Mouse (Mus musculus) embryonic fibroblast, embryonic 13.5 days (primary cell): ENCODE measurements at regions not wholly inside any gene's neighbourhood (a gene's known extent, or its start where the extent isn't known, plus 50 kb on each side); places are given as distances from the start of the nearest gene placed in this dataset.

Experiments
- H3K27ac ChIP-seq: 2 replicates; pipeline ENCODE4 v1.5.1; 2012; ENCODE audit warnings: low read length, control low read depth, inconsistent platforms; ENCODE audit not compliant: insufficient read depth
- H3K4me1 ChIP-seq: 2 replicates; pipeline ENCODE4 v1.6.1; 2011; ENCODE audit warnings: low read length; ENCODE audit not compliant: control insufficient read depth, insufficient read depth
- H3K4me3 ChIP-seq: 2 replicates; pipeline ENCODE4 v1.5.1; 2011; ENCODE audit warnings: mild to moderate bottlenecking, control low read depth, low read length; ENCODE audit not compliant: insufficient read depth
- CTCF ChIP-seq: IDR thresholded peaks from 2 replicates; pipeline ENCODE4 v1.5.1; 2011; ENCODE audit warnings: mild to moderate bottlenecking, control low read depth, low read length, moderate library complexity, borderline replicate concordance; ENCODE audit not compliant: insufficient read depth
- POLR2A ChIP-seq: IDR thresholded peaks from 2 replicates; pipeline ENCODE4 v1.6.1; 2011; ENCODE audit warnings: low read depth, mild to moderate bottlenecking, control low read depth, low read length, moderate library complexity

- Histone ChIP-seq H3K27ac (no peak overlapping the region), H3K4me1 (peaks cover 7% of the 10 kb centered on the region), H3K4me3 (no peak overlapping the region)
- no peak for TF ChIP-seq POLR2A
- TF ChIP-seq CTCF: no peak
Measured at GRCm38 (mm10) chr2:51847964-51848363, 87.0 kb downstream of the Rbm43 start.

- H3K4me1 ChIP-seq: peaks cover 7% of the 10 kb centered on the region
- TF ChIP-seq POLR2A (no peak), CTCF (no peak)
- H3K4me3 ChIP-seq: no peak overlapping the region
- no peak overlapping the region for H3K27ac ChIP-seq
Measured at GRCm38 (mm10) chr2:51848491-51848890, 86.5 kb downstream of the Rbm43 start.

- Histone ChIP-seq H3K27ac (no peak overlapping the region), H3K4me1 (no peaks in the 10 kb centered on the region), H3K4me3 (no peak overlapping the region)
- TF ChIP-seq POLR2A (no peak), CTCF (no peak)
Measured at GRCm38 (mm10) chr2:51850581-51850980, 84.4 kb downstream of the Rbm43 start.

GRCm38 (mm10) chr2:51851711-51852110, 83.3 kb downstream of the Rbm43 start:
- no peak overlapping the region for H3K27ac ChIP-seq
- no peaks in the 10 kb centered on the region for H3K4me1 ChIP-seq
- H3K4me3 ChIP-seq: no peak overlapping the region
- no peak for TF ChIP-seq POLR2A
- TF ChIP-seq CTCF: no peak

GRCm38 (mm10) chr2:51857226-51857625, 77.7 kb downstream of the Rbm43 start:
- H3K4me3 ChIP-seq: no peak overlapping the region
- TF ChIP-seq CTCF (no peak), POLR2A (no peak)
- peaks cover 2% of the 10 kb centered on the region; the same call in 1 of the 2 replicates for H3K4me1 ChIP-seq
- H3K27ac ChIP-seq: peak overlapping the region; percentile 16; the same call in 1 of the 2 replicates

GRCm38 (mm10) chr2:51866045-51866444, 68.9 kb downstream of the Rbm43 start:
- Histone ChIP-seq H3K27ac (peak overlapping the region; percentile 34; the same call in 1 of the 2 replicates), H3K4me3 (no peak overlapping the region), H3K4me1 (no peaks in the 10 kb centered on the region)
- no peak for TF ChIP-seq CTCF
- TF ChIP-seq POLR2A: no peak

GRCm38 (mm10) chr2:51868878-51869510, 66.0 kb downstream of the Rbm43 start:
- no peak overlapping the region for H3K27ac ChIP-seq
- no peak for TF ChIP-seq CTCF
- no peak for TF ChIP-seq POLR2A
- H3K4me3 ChIP-seq: no peak overlapping the region
- H3K4me1 ChIP-seq: no peaks in the 10 kb centered on the region

- H3K27ac ChIP-seq: no peak overlapping the region
- TF ChIP-seq POLR2A: no peak
- no peak for TF ChIP-seq CTCF
- H3K4me1 ChIP-seq: no peaks in the 10 kb centered on the region
- H3K4me3 ChIP-seq: no peak overlapping the region
Measured at GRCm38 (mm10) chr2:51871571-51871970, 63.4 kb downstream of the Rbm43 start.
